Mouse (Mus musculus) spleen, adult 2 months (tissue): ENCODE measurements around the gene Bcr.

Source experiments
- CTCF ChIP-seq: fragments of 200-500 bp; IDR thresholded peaks from 2 replicates; pipeline ENCODE4 v1.5.1; 2011; ENCODE audit warnings: mild to moderate bottlenecking, inconsistent platforms; ENCODE audit not compliant: insufficient read depth, insufficient read length, insufficient replicate concordance; ENCODE audit errors: extremely low read depth
- POLR2A ChIP-seq: fragments of 200-500 bp; IDR thresholded peaks from 2 replicates; pipeline ENCODE4 v1.6.1; 2011; ENCODE audit warnings: low read depth, low read length, inconsistent platforms

GRCm38 (mm10) chr10:75184826-75185225 lies 124.4 kb downstream of the Bcr start:
- TF ChIP-seq POLR2A (no peak), CTCF (no peak)
